Mouse (Mus musculus): ENCODE measurements at regions not wholly inside any gene's neighbourhood (a gene's known extent, or its start where the extent isn't known, plus 50 kb on each side); places are given as distances from the start of the nearest gene placed in this dataset.

- no peak for DNase-seq (ENCODE audit: low spot score in 2 of 2)
- intact Hi-C loops (cut with DNase I), result no loop called here
Measured at GRCm38 (mm10) chrX:142456022-142456421, 65.7 kb upstream of the Acsl4 start.

GRCm38 (mm10) chrX:142464174-142464573, 73.8 kb upstream of the Acsl4 start:
- no peak for DNase-seq (ENCODE audit: low spot score in 2 of 2)
- intact Hi-C loops (cut with DNase I), result no loop called here

- intact Hi-C loops (cut with DNase I), result no loop called here
- no peak for DNase-seq (ENCODE audit: low spot score in 2 of 2)
Measured at GRCm38 (mm10) chrX:142464756-142465155, 74.4 kb upstream of the Acsl4 start.

GRCm38 (mm10) chrX:142467850-142468256, 77.5 kb upstream of the Acsl4 start:
- intact Hi-C loops (cut with DNase I), result no loop called here
- no peak for DNase-seq (ENCODE audit: low spot score in 2 of 2)

- no peak for DNase-seq (ENCODE audit: low spot score in 2 of 2)
- intact Hi-C loops (cut with DNase I), result no loop called here
Measured at GRCm38 (mm10) chrX:142468388-142468787, 78.1 kb upstream of the Acsl4 start.

- intact Hi-C loops (cut with DNase I), result no loop called here
- DNase-seq (ENCODE audit: low spot score in 2 of 2), result no peak
Measured at GRCm38 (mm10) chrX:142469048-142469634, 78.8 kb upstream of the Acsl4 start.

GRCm38 (mm10) chrX:142470083-142470482, 79.7 kb upstream of the Acsl4 start:
- intact Hi-C loops (cut with DNase I), result no loop called here
- DNase-seq (ENCODE audit: low spot score in 2 of 2), result no peak

- intact Hi-C loops (cut with DNase I), result loop anchor here (5.0 kb wide), 1 partner anchor 89 kb away; the partner anchor contains the start of gene Acsl4
- peak; percentile 10 to 57 for DNase-seq (ENCODE audit: low spot score in 2 of 2)
Measured at GRCm38 (mm10) chrX:142481203-142481815, 91.0 kb upstream of the Acsl4 start.

GRCm38 (mm10) chrX:142488078-142488477, 97.7 kb upstream of the Acsl4 start:
- intact Hi-C loops (cut with DNase I), result no loop called here
- DNase-seq (ENCODE audit: low spot score in 2 of 2), result no peak

- DNase-seq (ENCODE audit: low spot score in 2 of 2), result peak in 1 of 2 experiments; percentile 45
- intact Hi-C loops (cut with DNase I), result no loop called here
Measured at GRCm38 (mm10) chrX:142490093-142490717, 99.9 kb upstream of the Acsl4 start.

GRCm38 (mm10) chrX:142501094-142501493, 110.8 kb upstream of the Acsl4 start:
- intact Hi-C loops (cut with DNase I), result no loop called here
- no peak for DNase-seq (ENCODE audit: low spot score in 2 of 2)

- DNase-seq (ENCODE audit: low spot score in 2 of 2), result no peak
- intact Hi-C loops (cut with DNase I), result no loop called here
Measured at GRCm38 (mm10) chrX:142504962-142505361, 114.6 kb upstream of the Acsl4 start.

- DNase-seq (ENCODE audit: low spot score in 2 of 2), result no peak
- intact Hi-C loops (cut with DNase I), result no loop called here
Measured at GRCm38 (mm10) chrX:142507475-142507874, 117.1 kb upstream of the Acsl4 start.

- DNase-seq (ENCODE audit: low spot score in 2 of 2), result no peak
- intact Hi-C loops (cut with DNase I), result no loop called here
Measured at GRCm38 (mm10) chrX:142516406-142517131, 126.2 kb upstream of the Acsl4 start.

- intact Hi-C loops (cut with DNase I), result no loop called here
- peak in 1 of 2 experiments; percentile 38 for DNase-seq (ENCODE audit: low spot score in 2 of 2)
Measured at GRCm38 (mm10) chrX:142517205-142517604, 126.9 kb upstream of the Acsl4 start.

- intact Hi-C loops (cut with DNase I), result no loop called here
- no peak for DNase-seq (ENCODE audit: low spot score in 2 of 2)
Measured at GRCm38 (mm10) chrX:142521063-142521462, 130.7 kb upstream of the Acsl4 start.

- peak in 1 of 2 experiments; percentile 44 for DNase-seq (ENCODE audit: low spot score in 2 of 2)
- intact Hi-C loops (cut with DNase I), result loop anchor here (1.0 kb wide), 1 partner anchor 155 kb away; no protein-coding TSS in a partner anchor
Measured at GRCm38 (mm10) chrX:142526953-142527352, 136.6 kb upstream of the Acsl4 start.

GRCm38 (mm10) chrX:142529892-142530291, 139.6 kb upstream of the Acsl4 start:
- intact Hi-C loops (cut with DNase I), result no loop called here
- DNase-seq (ENCODE audit: low spot score in 2 of 2), result no peak

- intact Hi-C loops (cut with DNase I), result no loop called here
- DNase-seq (ENCODE audit: low spot score in 2 of 2), result peak in 1 of 2 experiments; percentile 24
Measured at GRCm38 (mm10) chrX:142534780-142535179, 144.4 kb upstream of the Acsl4 start.

GRCm38 (mm10) chrX:142535540-142535939, 145.2 kb upstream of the Acsl4 start:
- DNase-seq (ENCODE audit: low spot score in 2 of 2), result no peak
- intact Hi-C loops (cut with DNase I), result no loop called here

Measured in left cerebral cortex, postnatal 25 days (tissue).